Mouse (Mus musculus): ENCODE data around the gene Ccdc28a.

GRCm38 (mm10) chr10:18214124-18214523, 20.7 kb downstream of the Ccdc28a start:
- TF ChIP-seq CTCF (IDR thresholded peaks at IDR 0.05; ENCODE audit: borderline replicate concordance, insufficient read depth, low read depth, low read length) (no peak), POLR2A (IDR thresholded peaks at IDR 0.05; ENCODE audit: borderline replicate concordance, insufficient read depth, low read length) (no peak)

All from cerebellum, adult 2 months (tissue).